Mouse (Mus musculus) cerebral cortex, adult 2 months (tissue): ENCODE results near the gene Kcnj11.

Experiments
- WGBS: fragments of 180-500 bp; shearing (Covaris S2); methylation state at CpG from one replicate; pipeline ENCODE4 v1.1.7; 2018; 5-methylcytosine and 5-hydroxymethylcytosine counted together

The Kcnj11 gene

GRCm38 (mm10) chr7:46100563-46100962, at the start of gene Kcnj11:
Gene Kcnj11 (minus strand): TSS chr7:46100764.
- WGBS = under 1% methylated on average over 34 of the region's 34 CpGs

- WGBS = 85% methylated on average over 7 of the region's 7 CpGs
These were observed 46.9 kb upstream of the Kcnj11 start for GRCm38 (mm10) chr7:46147417-46147816.

- WGBS = 62% methylated on average over 7 of the region's 7 CpGs
These were observed 46.2 kb upstream of the Kcnj11 start for GRCm38 (mm10) chr7:46146675-46147308.

GRCm38 (mm10) chr7:46144061-46144460, 43.5 kb upstream of the Kcnj11 start:
- 75% methylated on average over 8 of the region's 8 CpGs for WGBS

- WGBS = 39% methylated on average over 7 of the region's 7 CpGs
These were observed 37.9 kb upstream of the Kcnj11 start for GRCm38 (mm10) chr7:46138329-46138930.

- WGBS = 59% methylated on average over 7 of the region's 7 CpGs
These were observed 33.3 kb upstream of the Kcnj11 start for GRCm38 (mm10) chr7:46133858-46134257.

- 77% methylated on average over 12 of the region's 12 CpGs for WGBS
These were observed 31.7 kb upstream of the Kcnj11 start for GRCm38 (mm10) chr7:46132229-46132628.

- WGBS = 21% methylated on average over 8 of the region's 8 CpGs
These were observed 31.2 kb upstream of the Kcnj11 start for GRCm38 (mm10) chr7:46131806-46132205.

- WGBS = 11% methylated on average over 3 of the region's 3 CpGs
These were observed 30.7 kb upstream of the Kcnj11 start for GRCm38 (mm10) chr7:46131266-46131665.

- 72% methylated on average over 7 of the region's 7 CpGs for WGBS
These were observed 30.2 kb upstream of the Kcnj11 start for GRCm38 (mm10) chr7:46130723-46131122.

- WGBS = 58% methylated on average over 7 of the region's 7 CpGs
These were observed 29.1 kb upstream of the Kcnj11 start for GRCm38 (mm10) chr7:46129463-46130179.

GRCm38 (mm10) chr7:46128196-46128595, 27.6 kb upstream of the Kcnj11 start:
- 59% methylated on average over 7 of the region's 7 CpGs for WGBS

- 95% methylated on average over 11 of the region's 11 CpGs for WGBS
These were observed 24.8 kb upstream of the Kcnj11 start for GRCm38 (mm10) chr7:46125340-46125739.

- 71% methylated on average over 6 of the region's 6 CpGs for WGBS
These were observed 23.9 kb upstream of the Kcnj11 start for GRCm38 (mm10) chr7:46124460-46124859.

GRCm38 (mm10) chr7:46122964-46123363, 22.4 kb upstream of the Kcnj11 start:
- WGBS = 78% methylated on average over 4 of the region's 4 CpGs

GRCm38 (mm10) chr7:46117035-46117434, 16.5 kb upstream of the Kcnj11 start:
- 95% methylated on average over 16 of the region's 16 CpGs for WGBS

- WGBS = 64% methylated on average over 10 of the region's 10 CpGs
These were observed 15.6 kb upstream of the Kcnj11 start for GRCm38 (mm10) chr7:46116118-46116581.

- 75% methylated on average over 3 of the region's 3 CpGs for WGBS
These were observed 12.9 kb upstream of the Kcnj11 start for GRCm38 (mm10) chr7:46113435-46113834.

- 82% methylated on average over 6 of the region's 6 CpGs for WGBS
These were observed 11.4 kb upstream of the Kcnj11 start for GRCm38 (mm10) chr7:46111938-46112337.

GRCm38 (mm10) chr7:46111212-46111817, 10.8 kb upstream of the Kcnj11 start:
- 90% methylated on average over 15 of the region's 15 CpGs for WGBS

- 59% methylated on average over 3 of the region's 3 CpGs for whole genome bisulfite sequencing
These were observed 9.5 kb upstream of the Kcnj11 start for GRCm38 (mm10) chr7:46110079-46110478.

GRCm38 (mm10) chr7:46105484-46105883, 4.9 kb upstream of the Kcnj11 start:
- 91% methylated on average over 7 of the region's 7 CpGs for WGBS
